Mouse (Mus musculus) neutrophil, adult 59 days (primary cell): ENCODE results near the gene Upk2. TPM values are rescaled to one million over a fixed set of nuclear protein-coding genes. Genes with fewer than 3 reads are reported as not detected.

Source experiments
- total RNA-seq, 2 experiments: library from RNA; stranded (reverse); gene quantifications; 1 replicate in 1 of 2; 2 replicates in 1 of 2; pipeline ENCODE4 v1.2.4; 2023

Gene Upk2
- not detected for total RNA-seq

DNA sequence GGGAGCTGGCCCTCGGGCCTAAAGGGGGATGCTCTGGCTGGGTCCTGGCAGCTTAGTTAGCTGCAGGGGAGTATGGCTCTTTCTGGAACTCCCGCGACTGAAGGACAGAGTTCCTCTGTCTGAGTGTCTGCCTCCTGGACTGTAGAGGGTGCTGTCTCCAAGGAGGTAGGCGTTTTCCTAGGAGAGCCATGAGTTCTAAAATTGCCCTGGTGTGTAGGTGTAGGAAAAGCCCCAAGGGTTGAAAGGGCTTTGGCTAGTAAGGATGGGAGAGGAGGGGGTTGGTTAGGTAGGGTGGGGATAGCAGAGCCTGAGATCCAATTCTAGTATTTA is at the start of gene Upk2:
Gene Upk2 (minus strand): TSS at position 86 of the 330 bp plus-strand sequence.

DNA sequence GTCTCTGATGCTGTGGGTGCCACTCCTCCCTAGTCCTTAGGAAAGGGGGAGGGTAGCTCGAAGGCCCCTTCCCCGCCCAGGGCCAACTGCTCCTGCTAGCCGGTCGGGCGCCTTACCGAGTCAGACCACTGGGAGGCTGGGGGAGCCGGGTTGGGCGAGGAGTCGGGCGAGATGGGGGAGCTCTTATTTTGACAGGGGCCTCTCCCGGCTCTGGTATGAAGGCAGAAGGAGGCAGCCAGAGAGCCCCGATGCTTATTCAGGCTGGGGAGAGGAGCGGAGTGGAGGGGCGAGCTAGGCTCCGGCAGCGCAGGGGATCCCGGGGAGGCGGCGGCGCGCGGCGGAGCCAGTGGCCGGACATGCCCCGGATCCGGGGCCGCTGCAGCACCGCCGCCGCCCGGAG is 27.8 kb upstream of the Upk2 start, which contains the start of gene Bcl9l:
Gene Bcl9l (plus strand): TSS at position 274 of the 400 bp plus-strand sequence.

DNA sequence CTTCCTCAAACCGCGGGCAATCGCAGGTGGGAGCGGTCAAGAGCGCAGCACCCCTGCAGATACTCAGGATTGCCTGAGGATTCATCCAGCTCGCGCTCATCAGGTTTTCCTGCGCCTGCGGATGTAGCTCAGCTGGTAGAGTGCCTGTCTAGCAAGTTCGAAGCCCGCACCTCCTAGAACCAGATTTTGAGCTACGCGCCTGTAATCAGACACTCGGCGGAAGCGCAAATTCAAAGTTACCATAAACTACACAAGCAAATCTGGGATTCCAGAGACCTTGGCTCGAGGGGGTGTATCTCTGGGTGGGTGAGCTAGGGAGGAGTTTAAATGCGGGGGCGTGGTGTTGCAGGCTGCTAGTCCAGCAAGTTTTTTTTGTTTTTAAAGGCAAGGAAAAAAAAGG is 13.8 kb downstream of the Upk2 start, which contains the start of gene Foxr1:
Gene Foxr1 (minus strand): TSS at position 176 of the 400 bp plus-strand sequence.

GRCm38 (mm10) chr9:44418519-44419385 is 36.0 kb downstream of the Upk2 start, which contains the start of gene Ccdc84:
Gene Ccdc84 (minus strand): TSS chr9:44418569.

GRCm38 (mm10) chr9:44406906-44407751 is 47.6 kb downstream of the Upk2 start, which contains the start of the genes Rps25 and Trappc4:
Gene Rps25 (plus strand): TSS chr9:44407139.
Gene Trappc4 (minus strand): TSS chr9:44407600.

Other genes starting within 250 kb of the Upk2 start
- 100 to 1,000 TPM; 215 to 217 TPM for gene Cbl, start 220.9 kb downstream of the Upk2 start, total RNA-seq
- gene Ccdc153, start 214.3 kb downstream of the Upk2 start, total RNA-seq, result not detected
- 1 to 10 TPM; 1.6 TPM for gene Pdzd3, start 203.5 kb downstream of the Upk2 start, total RNA-seq
- gene Nlrx1, start 186.4 kb downstream of the Upk2 start, total RNA-seq, result 10 to 100 TPM; 61.4 to 69.3 TPM
- gene Abcg4, start 166.4 kb downstream of the Upk2 start, total RNA-seq, result 1 to 10 TPM; 3.7 to 9.7 TPM
- gene Hinfp, start 149.3 kb downstream of the Upk2 start, total RNA-seq, result 10 to 100 TPM; 35.6 to 40.8 TPM
- gene C2cd2l, start 134.7 kb downstream of the Upk2 start, total RNA-seq, result 10 to 100 TPM; 21.6 to 23.7 TPM
- 10 to 100 TPM; 13.9 to 15.2 TPM for gene Dpagt1, start 129.0 kb downstream of the Upk2 start, total RNA-seq
- gene H2afx, start 120.3 kb downstream of the Upk2 start, total RNA-seq, result 100 to 1,000 TPM; 273 to 278 TPM
- 10 to 100 TPM; 43.9 to 66.5 TPM for gene Hmbs, start 110.7 kb downstream of the Upk2 start, total RNA-seq
- 10 to 100 TPM; 37.1 to 37.2 TPM for gene Vps11, start 93.3 kb downstream of the Upk2 start, total RNA-seq
- gene Hyou1, start 75.5 kb downstream of the Upk2 start, total RNA-seq, result 10 to 100 TPM; 50.6 to 54.5 TPM
- gene Slc37a4, start 58.1 kb downstream of the Upk2 start, total RNA-seq, result 10 to 100 TPM; 12.4 to 13.7 TPM
- 1,000 to 10,000 TPM in 1 of 2 experiments, 100 to 1,000 TPM in 1; 988 to 1,162 TPM for gene Rps25, start 47.8 kb downstream of the Upk2 start, total RNA-seq
- 10 to 100 TPM; 50.5 to 53.9 TPM for gene Trappc4, start 47.4 kb downstream of the Upk2 start, total RNA-seq
- 10 to 100 TPM; 23.0 to 26.9 TPM for gene Ccdc84, start 36.4 kb downstream of the Upk2 start, total RNA-seq
- not detected for gene Foxr1, start 13.8 kb downstream of the Upk2 start, total RNA-seq
- gene Bcl9l, start 27.8 kb upstream of the Upk2 start, total RNA-seq, result 10 to 100 TPM in 1 of 2 experiments, 1 to 10 TPM in 1; 6.9 to 10.2 TPM
- gene Cxcr5, start 106.9 kb upstream of the Upk2 start, total RNA-seq, result under 1 TPM; 0.24 to 0.42 TPM
- gene Ddx6, start 149.9 kb upstream of the Upk2 start, total RNA-seq, result 100 to 1,000 TPM; 114 to 116 TPM
- not detected for gene Treh, start 218.3 kb upstream of the Upk2 start, total RNA-seq